Comparison of ENCODE assay signal across 19 mouse cellular contexts in the genomic region with DNA sequence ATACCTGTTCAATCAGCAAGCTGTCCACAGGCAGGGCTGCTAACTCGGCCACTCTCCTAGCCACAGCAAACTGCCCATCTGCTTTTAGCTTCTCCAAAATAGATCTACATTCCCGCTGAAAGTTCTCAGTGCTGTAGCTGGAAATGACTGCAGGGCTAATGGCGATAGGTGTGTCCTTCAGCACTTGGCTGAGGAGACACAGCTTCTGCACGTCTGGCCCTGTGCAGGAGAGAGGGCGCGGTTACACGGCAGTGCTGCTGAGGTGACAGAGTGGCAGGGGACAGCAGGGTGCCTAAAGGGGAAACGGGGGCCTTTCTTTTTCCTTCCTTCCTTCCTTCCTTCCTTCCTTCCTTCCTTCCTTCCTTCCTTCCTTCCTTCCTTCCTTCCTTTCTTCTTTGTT. TPM values are rescaled to one million over a fixed set of nuclear protein-coding genes. Genes with fewer than 3 reads are reported as not detected.
DNase-seq lines count a peak whose midpoint lies in the region; ATAC-seq and TF ChIP-seq lines count a peak whose summit lies in the region.
"Had no signal": no experiment of that assay in that cellular context is flagged by ENCODE, and none has a peak within 500 bp of the region (broad histone marks: within the 10 kb centered on the region; RNA-seq: fewer than 3 reads in every experiment).

No protein-coding gene starts in this region.

- H3K27me3 ChIP-seq in heart, embryonic 13.5 days (replicated peaks): no peaks in the 10 kb centered on the region
- H3K27me3 ChIP-seq in heart, embryonic 10.5 days (ENCODE audit: insufficient read depth, poor library complexity, severe bottlenecking): no peaks in the 10 kb centered on the region
- H3K27me3 ChIP-seq in stomach, embryonic 15.5 days (replicated peaks): no peaks in the 10 kb centered on the region
- H3K27me3 ChIP-seq in stomach, postnatal 0 days (ENCODE audit: control insufficient read depth, insufficient read depth, low read length): no peaks in the 10 kb centered on the region
- no peaks in the 10 kb centered on the region for H3K27me3 ChIP-seq in myocyte (ENCODE audit: control insufficient read depth, insufficient read depth, insufficient read length)
- H3K27me3 ChIP-seq: CH12.LX; forebrain, embryonic 13.5 days; hindbrain, embryonic 15.5 days; Patski had no signal

- H3K36me3 ChIP-seq in heart, embryonic 13.5 days: peaks cover 59% of the 10 kb centered on the region
- peaks cover 47% of the 10 kb centered on the region for H3K36me3 ChIP-seq in heart, embryonic 10.5 days
- 0 out of 2 replicates have a peak, but pooled peaks cover 7% of the 10 kb centered on the region for H3K36me3 ChIP-seq in stomach, embryonic 15.5 days
- H3K36me3 ChIP-seq in stomach, postnatal 0 days (ENCODE audit: control insufficient read depth, insufficient read depth, low read length): peaks cover 4% of the 10 kb centered on the region; the same call in 1 of the 2 replicates
- H3K36me3 ChIP-seq in myocyte (ENCODE audit: control insufficient read depth, insufficient read depth): peaks cover 26% of the 10 kb centered on the region

- H3K4me1 ChIP-seq in heart, embryonic 13.5 days: peaks cover 17% of the 10 kb centered on the region; the same call in 1 of the 2 replicates
- peaks cover 14% of the 10 kb centered on the region; the same call in 1 of the 2 replicates for H3K4me1 ChIP-seq in heart, embryonic 10.5 days
- no peaks in the 10 kb centered on the region for H3K4me1 ChIP-seq in stomach, embryonic 15.5 days
- no peaks in the 10 kb centered on the region for H3K4me1 ChIP-seq in stomach, postnatal 0 days (replicated peaks; ENCODE audit: control insufficient read depth, insufficient read depth)
- H3K4me1 ChIP-seq: embryonic facial prominence, embryonic 10.5 days; forebrain, embryonic 13.5 days; hindbrain, embryonic 15.5 days had no signal

- no peak overlapping the region for H3K4me3 ChIP-seq in heart, embryonic 13.5 days
- no peak overlapping the region for H3K4me3 ChIP-seq in heart, embryonic 10.5 days
- H3K4me3 ChIP-seq in stomach, embryonic 15.5 days (replicated peaks): no peak overlapping the region
- no peak overlapping the region for H3K4me3 ChIP-seq in stomach, postnatal 0 days (ENCODE audit: low read depth, low read length)
- no peak overlapping the region for H3K4me3 ChIP-seq in myocyte
- H3K4me3 ChIP-seq: embryonic facial prominence, embryonic 10.5 days; forebrain, embryonic 13.5 days; hindbrain, embryonic 15.5 days had no signal

- no peak for DNase-seq in heart, embryonic 10.5 days (ENCODE audit: low spot score)
- DNase-seq in stomach, postnatal 0 days (ENCODE audit: low spot score): no peak
- DNase-seq in heart, postnatal 4 days: peak; percentile 23
- DNase-seq in kidney, adult 18-20 months: no peak
- no peak for DNase-seq in right cerebral cortex, adult 2 months (ENCODE audit: low spot score in 2 of 2)
- DNase-seq: adrenal gland, adult 2 months; adrenal gland, postnatal 25 days; cerebellum, adult 2 months; forebrain, postnatal 0 days; gastrocnemius, postnatal 14 days; kidney, adult 8-10 months had no signal

- H3K27ac ChIP-seq in heart, embryonic 13.5 days (replicated peaks): peak overlapping the region; percentile 39; the same call in 1 of the 2 replicates
- no peak overlapping the region for H3K27ac ChIP-seq in heart, embryonic 10.5 days
- H3K27ac ChIP-seq in stomach, embryonic 15.5 days: no peak overlapping the region
- H3K27ac ChIP-seq in stomach, postnatal 0 days (replicated peaks): no peak overlapping the region
- H3K27ac ChIP-seq: embryonic facial prominence, embryonic 10.5 days; forebrain, embryonic 13.5 days; hindbrain, embryonic 15.5 days had no signal

- no peaks in the 10 kb centered on the region for H3K79me2 ChIP-seq in myocyte (ENCODE audit: control insufficient read depth, insufficient read depth)

- H3K9ac ChIP-seq in heart, embryonic 13.5 days: 0 out of 2 replicates have a peak overlapping the region, but pooled peaks have one; percentile 19
- no peak overlapping the region for H3K9ac ChIP-seq in stomach, embryonic 15.5 days
- H3K9ac ChIP-seq in stomach, postnatal 0 days (ENCODE audit: low read length): no peak overlapping the region
- H3K9ac ChIP-seq: forebrain, embryonic 13.5 days; forebrain, postnatal 0 days; hindbrain, embryonic 15.5 days had no signal

- WGBS in heart, embryonic 13.5 days: 43% methylated on average over 8 of the region's 8 CpGs
- 62% methylated on average over 8 of the region's 8 CpGs for WGBS in heart, embryonic 10.5 days
- WGBS in stomach, embryonic 15.5 days: 77% methylated on average over 8 of the region's 8 CpGs
- 61% methylated on average over 8 of the region's 8 CpGs for WGBS in stomach, postnatal 0 days

- ATAC-seq in heart, embryonic 13.5 days (ENCODE audit: extremely low read depth, insufficient number of reproducible peaks, low FRiP score, low TSS enrichment): no peak
- peak; percentile 63; the same call in 1 of the 2 replicates for ATAC-seq in stomach, embryonic 15.5 days (ENCODE audit: insufficient read depth, low FRiP score, low read depth)
- no peak for ATAC-seq in stomach, postnatal 0 days (ENCODE audit: low FRiP score, low TSS enrichment)
- ATAC-seq: forebrain, embryonic 13.5 days; forebrain, postnatal 0 days; Patski had no signal

- H3K9me3 ChIP-seq in heart, embryonic 13.5 days: no peaks in the 10 kb centered on the region
- H3K9me3 ChIP-seq in heart, embryonic 10.5 days: no peaks in the 10 kb centered on the region
- no peaks in the 10 kb centered on the region for H3K9me3 ChIP-seq in stomach, embryonic 15.5 days
- H3K9me3 ChIP-seq in stomach, postnatal 0 days (ENCODE audit: control insufficient read depth, low read length): no peaks in the 10 kb centered on the region
- H3K9me3 ChIP-seq: embryonic facial prominence, embryonic 10.5 days; forebrain, embryonic 13.5 days; hindbrain, embryonic 15.5 days had no signal

- H3ac ChIP-seq in myocyte (ENCODE audit: control insufficient read depth, insufficient read length): no peak overlapping the region

- TF ChIP-seq POLR2A in myocyte (IDR thresholded peaks at IDR 0.05; ENCODE audit: insufficient read length, low read depth): no peak

- no peak overlapping the region for H3K4me2 ChIP-seq in heart, embryonic 13.5 days
- no peak overlapping the region for H3K4me2 ChIP-seq in stomach, embryonic 15.5 days
- no peak overlapping the region for H3K4me2 ChIP-seq in stomach, postnatal 0 days (replicated peaks; ENCODE audit: low read depth)
- H3K4me2 ChIP-seq in myocyte (ENCODE audit: low read depth): no peak overlapping the region
- H3K4me2 ChIP-seq: forebrain, embryonic 13.5 days; hindbrain, embryonic 15.5 days had no signal

- TF ChIP-seq CTCF in stomach, postnatal 0 days (IDR thresholded peaks at IDR 0.05; ENCODE audit: low read depth): no peak

- TF ChIP-seq EP300 in stomach, postnatal 0 days (optimal IDR thresholded peaks at IDR 0.05): no peak

TF ChIP-seq in myocyte, 11 proteins besides CTCF, POLR2A, EP300 and RAD21:
- TF ChIP-seq USF1 (IDR thresholded peaks at IDR 0.05; ENCODE audit: low read depth): no peak
- TF ChIP-seq POLR2AphosphoS2 (IDR thresholded peaks at IDR 0.05; ENCODE audit: insufficient read length, low read depth): peak; percentile 15
- TF ChIP-seq MAX (IDR thresholded peaks at IDR 0.05; ENCODE audit: low read depth): no peak
TF ChIP-seq in myocyte: peak in this region for 1.

RNA-seq across cellular contexts. Expression of a gene that starts 37.9 kb away (rescaled TPM):
- polyA plus RNA-seq in heart, embryonic 13.5 days (2015; fragmentation: Nextera tagmentation; extraction: Ambion mirVana): 10.2 and 11.4 TPM in 2 replicates
- polyA plus RNA-seq in heart, embryonic 10.5 days (2016; fragmentation: Nextera tagmentation; extraction: Ambion mirVana): 13.2 and 16.2 TPM in 2 replicates
- polyA plus RNA-seq in stomach, embryonic 15.5 days (2015; fragmentation: Nextera tagmentation; extraction: Ambion mirVana): 11.4 and 12.1 TPM in 2 replicates
- polyA plus RNA-seq in stomach, postnatal 0 days (2015; fragmentation: Nextera tagmentation; extraction: Ambion mirVana): 8.6 and 9.5 TPM in 2 replicates
- 10 to 100 TPM; 21.1 to 21.9 TPM for total RNA-seq in heart, postnatal 4 days (2021)
- 6.1 TPM for polyA plus RNA-seq in myocyte (2012; fragmentation: generic; extraction: Trizol)

RNA-seq across cellular contexts. Expression of a gene that starts 51.9 kb away (rescaled TPM):
- 4.7 and 4.9 TPM in 2 replicates for polyA plus RNA-seq in heart, embryonic 13.5 days (2015; fragmentation: Nextera tagmentation; extraction: Ambion mirVana)
- polyA plus RNA-seq in heart, embryonic 10.5 days (2016; fragmentation: Nextera tagmentation; extraction: Ambion mirVana): 8.2 and 8.8 TPM in 2 replicates
- polyA plus RNA-seq in stomach, embryonic 15.5 days (2015; fragmentation: Nextera tagmentation; extraction: Ambion mirVana): 7.7 and 9.9 TPM in 2 replicates
- 2.7 and 3.2 TPM in 2 replicates for polyA plus RNA-seq in stomach, postnatal 0 days (2015; fragmentation: Nextera tagmentation; extraction: Ambion mirVana)
- 10 to 100 TPM; 12.2 TPM for total RNA-seq in heart, postnatal 4 days (2021)
- 5.8 TPM for polyA plus RNA-seq in myocyte (2012; fragmentation: generic; extraction: Trizol)
